Mouse (Mus musculus): ENCODE measurements at regions not wholly inside any gene's neighbourhood (a gene's known extent, or its start where the extent isn't known, plus 50 kb on each side); places are given as distances from the start of the nearest gene placed in this dataset.

DNA sequence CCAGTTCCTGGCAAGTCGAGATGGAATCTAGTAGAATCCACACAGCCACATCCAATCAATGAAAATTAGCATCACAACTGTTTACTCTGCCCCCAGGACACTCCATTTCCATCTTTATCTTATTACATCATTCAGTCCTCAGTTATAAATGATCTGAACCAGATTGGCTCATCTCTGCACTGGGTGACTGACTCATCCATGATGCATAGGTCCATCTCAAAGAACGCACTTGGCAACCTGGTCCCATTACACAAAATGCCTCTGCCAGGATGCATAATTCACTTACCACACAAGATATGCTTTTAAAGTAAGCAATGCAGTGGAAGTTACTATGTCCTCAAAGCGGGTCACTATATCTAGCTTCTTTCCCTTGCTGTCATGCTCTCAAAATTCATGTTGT is 110.0 kb upstream of the Gria1 start:
- DNase-seq (ENCODE audit: low spot score in 2 of 2), result no peak

DNA sequence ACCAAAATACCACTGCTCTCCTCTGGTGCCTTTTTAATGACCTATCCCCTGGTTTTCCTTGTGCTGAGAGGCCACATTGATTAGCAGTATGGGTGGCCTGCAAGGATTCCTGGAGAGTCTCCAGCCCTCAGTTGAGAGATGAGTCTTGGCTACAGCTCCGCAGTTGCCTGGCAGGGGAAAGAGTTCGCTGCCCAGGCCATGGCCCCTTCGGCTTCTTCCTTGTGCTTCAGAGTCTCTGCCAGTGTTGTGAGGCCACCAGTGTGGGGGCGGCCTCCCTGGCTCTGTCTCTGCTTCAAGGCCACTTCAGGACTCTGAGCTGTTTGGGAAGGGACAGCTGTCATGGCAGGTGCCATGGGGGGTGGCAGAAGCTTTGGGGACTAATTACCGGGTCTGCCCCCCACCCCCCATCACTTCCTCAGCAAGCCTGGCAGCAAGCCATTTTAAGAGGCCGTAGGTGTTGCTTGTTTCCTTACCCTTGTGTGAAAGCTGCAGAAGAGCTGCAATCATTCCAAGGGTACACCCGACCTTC is 85.8 kb upstream of the Gria1 start:
- no peak for DNase-seq (ENCODE audit: low spot score in 2 of 2)

DNA sequence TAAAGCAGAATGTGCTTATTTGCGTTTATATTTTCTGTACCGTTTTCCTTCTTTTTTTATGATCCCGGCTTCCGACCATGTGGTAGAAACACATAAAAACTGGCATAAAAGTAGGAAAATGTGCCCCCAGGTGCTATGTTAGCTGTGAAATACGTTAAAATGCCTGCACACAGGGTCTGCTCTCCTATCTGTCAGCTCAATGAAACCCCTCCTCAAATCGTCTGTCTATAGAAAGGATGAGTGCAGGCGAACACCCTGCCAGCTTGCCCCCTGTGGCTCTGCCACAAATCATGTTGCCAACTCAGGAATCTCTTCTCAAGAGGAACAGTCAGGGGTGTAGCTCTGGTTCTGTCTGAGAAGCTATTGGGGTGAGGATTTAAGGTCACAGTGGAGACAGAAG is 78.4 kb upstream of the Gria1 start:
- DNase-seq (ENCODE audit: low spot score in 2 of 2), result no peak

DNA sequence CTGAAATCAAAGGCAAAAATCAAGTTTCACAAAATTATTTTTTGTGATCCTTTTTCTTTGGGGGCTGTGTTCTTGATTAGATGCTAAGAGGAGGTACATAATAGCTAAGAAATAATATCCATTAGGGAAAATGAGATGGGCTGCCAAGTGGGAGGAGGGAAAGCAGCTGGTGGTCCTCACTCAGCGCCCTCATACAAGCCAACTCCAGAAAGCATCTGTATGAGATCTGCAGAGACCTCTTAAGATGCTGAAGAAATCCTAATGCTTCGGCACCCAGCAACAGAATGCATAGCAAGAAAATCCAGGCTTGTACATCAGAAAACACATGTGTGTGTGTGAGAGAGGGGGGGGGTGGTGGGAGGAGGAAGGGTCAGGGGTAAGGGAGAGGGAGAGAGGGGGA is 58.8 kb upstream of the Gria1 start:
- no peak for DNase-seq (ENCODE audit: low spot score in 2 of 2)

DNA sequence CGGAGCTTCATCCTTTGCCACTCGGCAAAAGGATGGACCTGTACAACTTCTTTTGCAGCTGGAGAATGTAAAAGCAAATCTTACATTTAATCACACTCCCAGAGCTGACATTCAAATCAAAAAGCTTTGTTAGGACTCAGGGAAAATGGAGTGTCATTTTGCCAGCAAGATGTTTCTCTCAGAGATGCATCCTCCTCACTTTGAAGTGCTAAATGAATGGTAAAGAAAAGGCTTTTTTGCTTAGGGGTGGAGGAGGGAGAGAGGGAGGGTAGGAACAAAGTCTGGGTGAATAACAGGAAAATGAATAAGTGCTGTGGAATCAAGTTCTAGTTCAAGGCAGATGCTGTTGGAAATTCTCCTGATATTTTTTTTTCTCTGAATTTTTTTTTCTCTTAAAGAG is 53.4 kb upstream of the Gria1 start:
- DNase-seq (ENCODE audit: low spot score in 2 of 2), result no peak
